Mouse (Mus musculus): Measurements from ENCODE around the gene Rfx2. TPM values are rescaled to one million over a fixed set of nuclear protein-coding genes. Genes with fewer than 3 reads are reported as not detected.

Rfx2 gene
- polyA plus RNA-seq, 1 experiment from 2014 or later = 12.6 TPM

DNA sequence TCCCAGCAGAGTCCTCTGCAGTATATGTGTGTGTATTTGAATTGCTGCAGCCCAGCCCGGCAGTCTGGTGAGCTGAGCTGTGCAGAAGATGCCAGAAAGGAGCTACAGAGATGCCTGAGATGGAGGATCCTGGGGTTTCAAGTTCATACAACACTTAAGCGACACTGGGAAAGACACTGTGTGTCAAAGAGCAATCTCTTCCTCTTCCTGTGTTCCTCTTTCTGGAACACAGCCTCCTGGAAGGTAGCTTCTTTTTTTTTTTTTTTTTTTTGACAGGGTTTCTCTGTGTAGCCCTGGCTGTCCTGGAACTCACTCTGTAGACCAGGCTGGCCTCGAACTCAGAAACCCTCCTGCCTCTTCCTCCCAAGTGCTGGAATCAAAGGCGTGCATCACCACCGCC, 18.0 kb upstream of the Rfx2 start:
- H3K27me3 ChIP-seq (ENCODE audit: control insufficient read depth, insufficient read depth, low read depth, low read length) = no peaks in the 10 kb centered on the region
- no peak overlapping the region for H3K4me3 ChIP-seq (ENCODE audit: low read depth, low read length)
- H3K36me3 ChIP-seq (ENCODE audit: control insufficient read depth, insufficient read depth) = no peaks in the 10 kb centered on the region
- no peak overlapping the region for H3K9ac ChIP-seq (ENCODE audit: low read depth, low read length)
- H3K9me3 ChIP-seq (replicated peaks; ENCODE audit: control insufficient read depth, low read length) = no peaks in the 10 kb centered on the region
- H3K27ac ChIP-seq (ENCODE audit: low read length) = no peak overlapping the region
- H3K4me1 ChIP-seq (ENCODE audit: control insufficient read depth, low read depth, low read length) = no peaks in the 10 kb centered on the region
- no peak for ATAC-seq (ENCODE audit: low read depth)
- 54% methylated on average over 5 of the region's 5 CpGs for WGBS (ENCODE audit: insufficient replicate concordance)
- H3K4me2 ChIP-seq (ENCODE audit: low read depth, low read length) = no peak overlapping the region

- no peak overlapping the region for H3K4me2 ChIP-seq (ENCODE audit: low read depth, low read length)
- H3K4me1 ChIP-seq (ENCODE audit: control insufficient read depth, low read depth, low read length) = no peaks in the 10 kb centered on the region
- no peaks in the 10 kb centered on the region for H3K36me3 ChIP-seq (ENCODE audit: control insufficient read depth, insufficient read depth)
- no peak for ATAC-seq (ENCODE audit: low read depth)
- H3K27ac ChIP-seq (ENCODE audit: low read length) = no peak overlapping the region
- H3K4me3 ChIP-seq (ENCODE audit: low read depth, low read length) = no peak overlapping the region
- WGBS (ENCODE audit: insufficient replicate concordance) = 56% methylated on average over 5 of the region's 5 CpGs
- H3K27me3 ChIP-seq (ENCODE audit: control insufficient read depth, insufficient read depth, low read depth, low read length) = no peaks in the 10 kb centered on the region
- no peaks in the 10 kb centered on the region for H3K9me3 ChIP-seq (replicated peaks; ENCODE audit: control insufficient read depth, low read length)
- H3K9ac ChIP-seq (ENCODE audit: low read depth, low read length) = no peak overlapping the region
Observed at GRCm38 (mm10) chr17:56843678-56844077, 12.9 kb upstream of the Rfx2 start.

DNA sequence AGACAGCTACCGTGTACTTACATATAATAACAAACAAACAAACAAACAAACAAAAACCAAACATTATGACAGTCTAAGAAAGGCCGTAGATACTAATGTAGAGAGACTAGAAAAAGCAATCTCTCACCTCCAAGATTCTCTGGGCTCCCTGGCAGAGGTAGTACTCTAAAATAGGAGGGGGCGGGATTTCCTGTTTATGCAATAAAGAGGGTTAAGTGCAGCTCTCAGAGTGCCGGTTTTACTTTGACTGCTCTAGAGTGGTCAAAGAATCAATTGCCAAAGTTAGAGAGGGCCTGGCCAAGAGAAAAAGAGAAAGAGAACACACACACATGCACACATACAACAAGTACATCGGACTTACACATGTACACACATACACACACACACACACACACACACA, 11.4 kb upstream of the Rfx2 start:
- Histone ChIP-seq H3K4me1 (ENCODE audit: control insufficient read depth, low read depth, low read length) (no peaks in the 10 kb centered on the region), H3K27me3 (ENCODE audit: control insufficient read depth, insufficient read depth, low read depth, low read length) (no peaks in the 10 kb centered on the region), H3K27ac (ENCODE audit: low read length) (no peak overlapping the region), H3K4me3 (ENCODE audit: low read depth, low read length) (no peak overlapping the region), H3K9ac (ENCODE audit: low read depth, low read length) (no peak overlapping the region), H3K4me2 (ENCODE audit: low read depth, low read length) (no peak overlapping the region), H3K9me3 (replicated peaks; ENCODE audit: control insufficient read depth, low read length) (no peaks in the 10 kb centered on the region), H3K36me3 (ENCODE audit: control insufficient read depth, insufficient read depth) (no peaks in the 10 kb centered on the region)
- no peak for ATAC-seq (ENCODE audit: low read depth)
- WGBS (ENCODE audit: insufficient replicate concordance) = 56% methylated on average over 5 of the region's 5 CpGs

- no peaks in the 10 kb centered on the region for H3K36me3 ChIP-seq (ENCODE audit: control insufficient read depth, insufficient read depth)
- H3K27ac ChIP-seq (ENCODE audit: low read length) = no peak overlapping the region
- H3K9ac ChIP-seq (ENCODE audit: low read depth, low read length) = no peak overlapping the region
- ATAC-seq (ENCODE audit: low read depth) = no peak
- no peak overlapping the region for H3K4me2 ChIP-seq (ENCODE audit: low read depth, low read length)
- no peaks in the 10 kb centered on the region for H3K9me3 ChIP-seq (replicated peaks; ENCODE audit: control insufficient read depth, low read length)
- WGBS (ENCODE audit: insufficient replicate concordance) = 74% methylated on average over 7 of the region's 7 CpGs
- no peak overlapping the region for H3K4me3 ChIP-seq (ENCODE audit: low read depth, low read length)
- peaks cover 5% of the 10 kb centered on the region for H3K4me1 ChIP-seq (ENCODE audit: control insufficient read depth, low read depth, low read length)
- no peaks in the 10 kb centered on the region for H3K27me3 ChIP-seq (ENCODE audit: control insufficient read depth, insufficient read depth, low read depth, low read length)
Observed at GRCm38 (mm10) chr17:56840524-56840923, 9.7 kb upstream of the Rfx2 start.

- no peak overlapping the region for H3K4me2 ChIP-seq (ENCODE audit: low read depth, low read length)
- WGBS (ENCODE audit: insufficient replicate concordance) = 56% methylated on average over 8 of the region's 8 CpGs
- no peak for ATAC-seq (ENCODE audit: low read depth)
- no peaks in the 10 kb centered on the region for H3K9me3 ChIP-seq (replicated peaks; ENCODE audit: control insufficient read depth, low read length)
- H3K27me3 ChIP-seq (ENCODE audit: control insufficient read depth, insufficient read depth, low read depth, low read length) = no peaks in the 10 kb centered on the region
- H3K4me1 ChIP-seq (ENCODE audit: control insufficient read depth, low read depth, low read length) = peaks cover 11% of the 10 kb centered on the region
- H3K4me3 ChIP-seq (ENCODE audit: low read depth, low read length) = no peak overlapping the region
- H3K9ac ChIP-seq (ENCODE audit: low read depth, low read length) = peak overlapping the region; percentile 22; the same call in 1 of the 2 replicates
- H3K36me3 ChIP-seq (ENCODE audit: control insufficient read depth, insufficient read depth) = no peaks in the 10 kb centered on the region
- H3K27ac ChIP-seq (ENCODE audit: low read length) = no peak overlapping the region
Observed at GRCm38 (mm10) chr17:56836336-56836735, 5.5 kb upstream of the Rfx2 start.

GRCm38 (mm10) chr17:56833381-56833780, 2.6 kb upstream of the Rfx2 start:
- no peak for ATAC-seq (ENCODE audit: low read depth)
- Histone ChIP-seq H3K27me3 (ENCODE audit: control insufficient read depth, insufficient read depth, low read depth, low read length) (no peaks in the 10 kb centered on the region; the same call in 1 of the 2 replicates), H3K4me2 (ENCODE audit: low read depth, low read length) (no peak overlapping the region), H3K4me1 (ENCODE audit: control insufficient read depth, low read depth, low read length) (peaks cover 22% of the 10 kb centered on the region), H3K4me3 (ENCODE audit: low read depth, low read length) (no peak overlapping the region), H3K36me3 (ENCODE audit: control insufficient read depth, insufficient read depth) (no peaks in the 10 kb centered on the region), H3K27ac (ENCODE audit: low read length) (no peak overlapping the region), H3K9me3 (replicated peaks; ENCODE audit: control insufficient read depth, low read length) (no peaks in the 10 kb centered on the region), H3K9ac (ENCODE audit: low read depth, low read length) (no peak overlapping the region)
- 88% methylated on average over 1 of the region's 1 CpGs for WGBS (ENCODE audit: insufficient replicate concordance)

GRCm38 (mm10) chr17:56832918-56833317, 2.1 kb upstream of the Rfx2 start:
- 50% methylated on average over 1 of the region's 1 CpGs for WGBS (ENCODE audit: insufficient replicate concordance)
- Histone ChIP-seq H3K36me3 (ENCODE audit: control insufficient read depth, insufficient read depth) (no peaks in the 10 kb centered on the region), H3K4me3 (ENCODE audit: low read depth, low read length) (no peak overlapping the region), H3K4me2 (ENCODE audit: low read depth, low read length) (no peak overlapping the region), H3K27me3 (ENCODE audit: control insufficient read depth, insufficient read depth, low read depth, low read length) (no peaks in the 10 kb centered on the region; the same call in 1 of the 2 replicates), H3K9ac (ENCODE audit: low read depth, low read length) (no peak overlapping the region), H3K27ac (ENCODE audit: low read length) (no peak overlapping the region), H3K4me1 (ENCODE audit: control insufficient read depth, low read depth, low read length) (peaks cover 26% of the 10 kb centered on the region), H3K9me3 (replicated peaks; ENCODE audit: control insufficient read depth, low read length) (no peaks in the 10 kb centered on the region)
- ATAC-seq (ENCODE audit: low read depth) = no peak

GRCm38 (mm10) chr17:56831111-56831816, 451 bp upstream of the Rfx2 start:
- ATAC-seq (ENCODE audit: low read depth) = peak; percentile 92
- no peaks in the 10 kb centered on the region; the same call in 1 of the 2 replicates for H3K27me3 ChIP-seq (ENCODE audit: control insufficient read depth, insufficient read depth, low read depth, low read length)
- under 1% methylated on average over 42 of the region's 42 CpGs for WGBS (ENCODE audit: insufficient replicate concordance)
- no peaks in the 10 kb centered on the region for H3K9me3 ChIP-seq (replicated peaks; ENCODE audit: control insufficient read depth, low read length)
- peaks cover 41% of the 10 kb centered on the region for H3K4me1 ChIP-seq (ENCODE audit: control insufficient read depth, low read depth, low read length)
- peak overlapping the region; percentile 64 for H3K9ac ChIP-seq (ENCODE audit: low read depth, low read length)
- H3K4me3 ChIP-seq (ENCODE audit: low read depth, low read length) = peak overlapping the region; percentile 95
- peak overlapping the region; percentile 89 for H3K4me2 ChIP-seq (ENCODE audit: low read depth, low read length)
- no peak overlapping the region; the same call in 1 of the 2 replicates for H3K27ac ChIP-seq (ENCODE audit: low read length)
- no peaks in the 10 kb centered on the region for H3K36me3 ChIP-seq (ENCODE audit: control insufficient read depth, insufficient read depth)

DNA sequence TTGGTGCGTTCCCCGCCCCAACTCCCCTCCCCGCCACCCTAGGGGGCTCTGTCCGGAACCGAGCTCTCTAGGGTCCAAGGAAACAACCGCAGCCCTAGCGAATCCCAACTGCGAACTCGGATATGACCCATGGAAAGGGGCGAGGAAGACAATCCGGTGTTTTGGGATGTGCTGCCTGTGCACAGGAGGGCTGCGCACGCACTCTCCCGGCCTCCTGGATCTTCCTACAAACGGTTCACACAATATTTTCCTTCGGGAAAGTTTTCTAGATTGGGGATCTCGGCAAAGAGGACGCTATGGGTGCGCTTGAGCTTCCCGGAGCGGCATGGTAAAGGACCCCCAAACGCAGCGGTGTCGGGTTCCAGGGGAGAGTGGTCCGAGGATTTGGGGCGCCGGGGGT, 1.0 kb downstream of the Rfx2 start:
- Histone ChIP-seq H3K36me3 (ENCODE audit: control insufficient read depth, insufficient read depth) (no peaks in the 10 kb centered on the region), H3K9ac (ENCODE audit: low read depth, low read length) (peak overlapping the region; percentile 92), H3K9me3 (replicated peaks; ENCODE audit: control insufficient read depth, low read length) (no peaks in the 10 kb centered on the region), H3K4me2 (ENCODE audit: low read depth, low read length) (peak overlapping the region; percentile 80), H3K4me3 (ENCODE audit: low read depth, low read length) (peak overlapping the region; percentile 95), H3K27ac (ENCODE audit: low read length) (peak overlapping the region; percentile 87), H3K4me1 (ENCODE audit: control insufficient read depth, low read depth, low read length) (peaks cover 51% of the 10 kb centered on the region), H3K27me3 (ENCODE audit: control insufficient read depth, insufficient read depth, low read depth, low read length) (no peaks in the 10 kb centered on the region; the same call in 1 of the 2 replicates)
- no peak for ATAC-seq (ENCODE audit: low read depth)
- WGBS (ENCODE audit: insufficient replicate concordance) = 3% methylated on average over 27 of the region's 27 CpGs
